Mouse (Mus musculus): ENCODE results near the gene Olfr561.

- TF ChIP-seq POLR2A (IDR thresholded peaks at IDR 0.05; ENCODE audit: insufficient read depth, low read length) (no peak), CTCF (IDR thresholded peaks at IDR 0.05; ENCODE audit: low read depth, low read length) (no peak), EP300 (IDR thresholded peaks at IDR 0.05; ENCODE audit: insufficient read depth, low read depth, low read length) (no peak)
Measured at GRCm38 (mm10) chr7:102737705-102738104, 33.3 kb upstream of the Olfr561 start.
